Comparison of ENCODE assay signal across 29 mouse cellular contexts in genomic region chr6:89296001-89296709, GRCm38 (mm10).
DNase-seq lines count a peak whose midpoint lies in the region; ATAC-seq and TF ChIP-seq lines count a peak whose summit lies in the region.
"Had no signal": no experiment of that assay in that cellular context is flagged by ENCODE, and none has a peak within 500 bp of the region (broad histone marks: within the 10 kb centered on the region; RNA-seq: fewer than 3 reads in every experiment).

No protein-coding gene starts in this region.

- H3K4me1 ChIP-seq in liver, adult 2 months (ENCODE audit: control insufficient read depth, insufficient read depth, low read length): peaks cover 8% of the 10 kb centered on the region; the same call in 1 of the 2 replicates
- H3K4me1 ChIP-seq in liver, embryonic 12.5 days: no peaks in the 10 kb centered on the region
- no peaks in the 10 kb centered on the region; the same call in 1 of the 2 replicates for H3K4me1 ChIP-seq in brown adipose tissue, adult 24 weeks (ENCODE audit: control insufficient read depth, insufficient read depth, insufficient read length, low read length)
- peaks cover 5% of the 10 kb centered on the region; the same call in 1 of the 2 replicates for H3K4me1 ChIP-seq in hindbrain, embryonic 11.5 days (replicated peaks; ENCODE audit: control insufficient read depth, insufficient read depth, low read length)
- H3K4me1 ChIP-seq: embryonic facial prominence, embryonic 15.5 days; heart, embryonic 15.5 days had no signal

- no peak for TF ChIP-seq POLR2A in liver, adult 2 months (IDR thresholded peaks at IDR 0.05; ENCODE audit: extremely low read depth, insufficient read depth, low read length)

- no peaks in the 10 kb centered on the region for H3K9me3 ChIP-seq in liver, embryonic 12.5 days (replicated peaks)
- no peaks in the 10 kb centered on the region for H3K9me3 ChIP-seq in hindbrain, embryonic 11.5 days (ENCODE audit: control insufficient read depth, low read length)
- H3K9me3 ChIP-seq: embryonic facial prominence, embryonic 10.5 days; embryonic facial prominence, embryonic 15.5 days; forebrain, embryonic 12.5 days; G1E; heart, embryonic 10.5 days; heart, embryonic 15.5 days; midbrain, embryonic 12.5 days had no signal

- H3K27ac ChIP-seq in liver, adult 2 months (replicated peaks; ENCODE audit: insufficient read depth, low read depth, low read length): no peak overlapping the region
- H3K27ac ChIP-seq in liver, embryonic 12.5 days: no peak overlapping the region
- peak overlapping the region; percentile 12; the same call in 1 of the 2 replicates for H3K27ac ChIP-seq in brown adipose tissue, adult 24 weeks (replicated peaks; ENCODE audit: low read depth, low read length)
- no peak overlapping the region for H3K27ac ChIP-seq in hindbrain, embryonic 11.5 days (ENCODE audit: low read depth, low read length)
- H3K27ac ChIP-seq in layer of hippocampus, adult 2 months: no peak overlapping the region
- H3K27ac ChIP-seq: embryonic facial prominence, embryonic 10.5 days; embryonic facial prominence, embryonic 15.5 days; forebrain, embryonic 12.5 days; heart, embryonic 10.5 days; heart, embryonic 15.5 days; hindbrain, embryonic 14.5 days; liver, embryonic 14.5 days; midbrain, embryonic 12.5 days had no signal

- TF ChIP-seq CTCF in liver, adult 2 months (IDR thresholded peaks at IDR 0.05; ENCODE audit: low read depth, low read length): no peak
- TF ChIP-seq CTCF in layer of hippocampus, adult 2 months (conservative IDR thresholded peaks at IDR 0.05): no peak

- ATAC-seq in liver, embryonic 12.5 days: no peak
- ATAC-seq in megakaryocyte progenitor cell, adult 5-6 weeks (replicated peaks; ENCODE audit: poor library complexity): peak; percentile 26; the same call in 1 of the 2 replicates
- ATAC-seq in hindbrain, embryonic 11.5 days (ENCODE audit: low FRiP score): no peak
- ATAC-seq: forebrain, postnatal 0 days; intestine, postnatal 0 days had no signal

- no peak overlapping the region for H3K4me3 ChIP-seq in liver, adult 2 months (ENCODE audit: insufficient read depth, low read depth, low read length)
- H3K4me3 ChIP-seq in liver, embryonic 12.5 days: no peak overlapping the region
- H3K4me3 ChIP-seq in brown adipose tissue, adult 24 weeks (ENCODE audit: insufficient read depth, low read depth, low read length): no peak overlapping the region
- no peak overlapping the region for H3K4me3 ChIP-seq in hindbrain, embryonic 11.5 days (ENCODE audit: low read depth, low read length)
- no peak overlapping the region for H3K4me3 ChIP-seq in layer of hippocampus, adult 2 months
- H3K4me3 ChIP-seq: embryonic facial prominence, embryonic 10.5 days; embryonic facial prominence, embryonic 15.5 days; forebrain, embryonic 12.5 days; heart, embryonic 10.5 days; heart, embryonic 15.5 days; midbrain, embryonic 12.5 days had no signal

- no peak overlapping the region for H3K9ac ChIP-seq in liver, adult 2 months (ENCODE audit: low read depth, low read length)
- no peak overlapping the region for H3K9ac ChIP-seq in liver, embryonic 12.5 days
- H3K9ac ChIP-seq in hindbrain, embryonic 11.5 days (ENCODE audit: low read depth, low read length): no peak overlapping the region
- H3K9ac ChIP-seq: embryonic facial prominence, embryonic 15.5 days; forebrain, embryonic 12.5 days; forebrain, postnatal 0 days; heart, embryonic 15.5 days; hindbrain, embryonic 14.5 days; liver, embryonic 14.5 days; midbrain, embryonic 12.5 days had no signal

- peak; percentile 81 for DNase-seq in liver, adult 2 months (ENCODE audit: extremely low read depth, low read depth, low spot score)
- DNase-seq in B cell, adult 2 months: peak; percentile 33 to 34
- no peak for DNase-seq in hindbrain, embryonic 11.5 days (ENCODE audit: low spot score)
- no peak for DNase-seq in retina, embryonic 14.5 days (ENCODE audit: low spot score)
- no peak for DNase-seq in layer of hippocampus, adult 2 months (ENCODE audit: low spot score in 2 of 2)
- DNase-seq: adrenal gland, postnatal 36 days; cerebellum, adult 8-10 months; cerebellum, postnatal 25 days; forebrain, postnatal 0 days; heart, postnatal 4 days; kidney, postnatal 14 days; left cerebral cortex, postnatal 4 days; lung, adult 2 months; lung, postnatal 10 days; right cerebral cortex, adult 18-20 months; thymus, postnatal 36 days had no signal

- H3K27me3 ChIP-seq in liver, adult 2 months (ENCODE audit: control insufficient read depth, insufficient read depth, low read length): no peaks in the 10 kb centered on the region
- 0 out of 2 replicates have a peak, but pooled peaks cover 17% of the 10 kb centered on the region for H3K27me3 ChIP-seq in liver, embryonic 12.5 days (replicated peaks)
- no peaks in the 10 kb centered on the region for H3K27me3 ChIP-seq in hindbrain, embryonic 11.5 days (ENCODE audit: control insufficient read depth, insufficient read depth, low read length)
- H3K27me3 ChIP-seq: embryonic facial prominence, embryonic 15.5 days; heart, embryonic 15.5 days had no signal

- no peaks in the 10 kb centered on the region for H3K36me3 ChIP-seq in liver, adult 2 months (ENCODE audit: control insufficient read depth, insufficient read depth, low read length)
- H3K36me3 ChIP-seq in liver, embryonic 12.5 days: no peaks in the 10 kb centered on the region
- no peaks in the 10 kb centered on the region for H3K36me3 ChIP-seq in hindbrain, embryonic 11.5 days (ENCODE audit: control insufficient read depth, insufficient read depth, low read length)
- H3K36me3 ChIP-seq: embryonic facial prominence, embryonic 10.5 days; embryonic facial prominence, embryonic 15.5 days; forebrain, embryonic 12.5 days; G1E; heart, embryonic 10.5 days; heart, embryonic 15.5 days; midbrain, embryonic 12.5 days had no signal

- no peak overlapping the region for H3K4me2 ChIP-seq in liver, embryonic 12.5 days
- H3K4me2 ChIP-seq in hindbrain, embryonic 11.5 days (replicated peaks; ENCODE audit: low read depth, low read length): no peak overlapping the region
- H3K4me2 ChIP-seq: embryonic facial prominence, embryonic 15.5 days; forebrain, embryonic 12.5 days; heart, embryonic 15.5 days; hindbrain, embryonic 14.5 days; midbrain, embryonic 12.5 days had no signal

- H3K79me2 ChIP-seq in liver, adult 2 months (ENCODE audit: control insufficient read depth, insufficient read depth, low read length): no peaks in the 10 kb centered on the region

- 84% methylated on average over 8 of the region's 8 CpGs for WGBS in liver, adult 2 months
- WGBS in liver, embryonic 12.5 days (ENCODE audit: insufficient replicate concordance): 38% methylated on average over 8 of the region's 8 CpGs
- WGBS in hindbrain, embryonic 11.5 days: 87% methylated on average over 8 of the region's 8 CpGs

Comparison
In these comparisons a context has a peak if more than half of its experiments do, and no peak if none do; other contexts are left out.
1. DNase-seq: peak in liver, adult 2 months (single experiment) and B cell, adult 2 months (2 of 2); none in hindbrain, embryonic 11.5 days (single experiment), retina, embryonic 14.5 days (single experiment) and layer of hippocampus, adult 2 months (0 of 2).